Mouse (Mus musculus) lung, adult 2 months (tissue): ENCODE data around the gene Ajuba.

Experiments
- CTCF ChIP-seq: fragments of 200-500 bp; IDR thresholded peaks from 2 replicates; pipeline ENCODE4 v1.5.1; 2011; ENCODE audit warnings: mild to moderate bottlenecking, low read length, control low read depth; ENCODE audit not compliant: insufficient read depth
- POLR2A ChIP-seq: fragments of 200-500 bp; IDR thresholded peaks from 2 replicates; pipeline ENCODE4 v1.6.1; 2011; ENCODE audit warnings: low read depth, mild to moderate bottlenecking, control low read depth, low read length, borderline replicate concordance; ENCODE audit errors: extremely low read depth

DNA sequence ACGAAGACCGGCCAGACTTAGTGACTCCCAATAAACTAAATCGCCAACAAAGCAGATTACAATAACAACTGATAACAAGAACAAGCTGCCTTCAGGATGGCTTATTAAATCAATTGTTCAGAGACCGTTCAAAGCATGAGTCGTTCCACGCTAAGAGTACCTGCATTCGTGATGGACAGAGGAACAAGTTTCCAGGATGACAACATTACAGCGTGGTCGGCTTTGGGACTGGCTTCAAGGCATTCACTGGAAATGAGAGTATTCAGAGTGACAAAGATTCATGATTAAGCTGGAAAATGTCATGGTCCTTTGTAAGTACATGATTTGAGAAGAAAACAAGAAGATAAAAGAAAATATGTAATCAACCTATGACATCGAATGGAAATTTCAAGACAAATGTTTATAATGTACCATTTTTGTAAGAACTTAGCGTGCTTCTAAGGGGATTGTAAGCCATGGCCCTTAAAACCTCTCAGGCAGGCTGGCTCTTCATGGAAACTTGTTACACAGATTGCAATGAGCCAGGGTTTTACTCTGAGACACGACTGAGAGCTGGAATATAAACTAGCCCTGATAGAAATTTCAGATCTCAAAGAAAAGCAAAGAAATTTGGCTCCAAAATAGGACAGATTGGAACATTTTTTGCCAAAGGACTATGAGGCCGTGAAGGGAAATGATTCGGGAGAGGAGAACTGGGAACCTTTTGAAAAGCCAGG is 16.7 kb downstream of the Ajuba start:
- no peak for TF ChIP-seq POLR2A
- TF ChIP-seq CTCF, result no peak
